Mouse (Mus musculus) stomach, embryonic 15.5 days (tissue): Measurements from ENCODE around the gene Mpped2. TPM values are rescaled to one million over a fixed set of nuclear protein-coding genes. Genes with fewer than 3 reads are reported as not detected.

Experiments
- ATAC-seq: fragments of 200-750 bp; cut with Nextera tagmentation; 2 replicates; pipeline ENCODE4 v1.8.0; 2017; ENCODE audit warnings: low read depth, moderate number of reproducible peaks, moderate TSS enrichment; ENCODE audit not compliant: insufficient read depth, low FRiP score
- H3K27ac ChIP-seq: fragments of 300-500 bp; sonication (generic); 2 replicates; pipeline ENCODE4 v1.5.1; 2015; ENCODE audit warnings: mild to moderate bottlenecking, inconsistent platforms
- H3K27me3 ChIP-seq: fragments of 300-500 bp; sonication (generic); replicated peaks from 2 replicates; pipeline ENCODE4 v1.6.1; 2015; ENCODE audit warnings: inconsistent platforms
- H3K36me3 ChIP-seq: fragments of 300-500 bp; sonication (generic); 2 replicates; pipeline ENCODE4 v1.6.1; 2015; ENCODE audit warnings: inconsistent platforms
- H3K4me1 ChIP-seq: fragments of 300-500 bp; sonication (generic); 2 replicates; pipeline ENCODE4 v1.6.1; 2015; ENCODE audit warnings: inconsistent platforms
- H3K4me2 ChIP-seq: fragments of 300-500 bp; sonication (generic); 2 replicates; pipeline ENCODE4 v1.6.1; 2015; ENCODE audit warnings: mild to moderate bottlenecking, inconsistent platforms
- H3K4me3 ChIP-seq: fragments of 300-500 bp; sonication (generic); replicated peaks from 2 replicates; pipeline ENCODE4 v1.5.1; 2015; ENCODE audit warnings: inconsistent platforms
- H3K9ac ChIP-seq: fragments of 300-500 bp; sonication (generic); 2 replicates; pipeline ENCODE4 v1.6.1; 2015; ENCODE audit warnings: inconsistent platforms
- H3K9me3 ChIP-seq: fragments of 300-500 bp; sonication (generic); 2 replicates; pipeline ENCODE4 v1.6.1; 2016; ENCODE audit warnings: inconsistent platforms
- WGBS: fragments of 180-500 bp; shearing (Covaris S2); methylation state at CpG from one replicate; pipeline ENCODE4 v1.1.7; 2015; 5-methylcytosine and 5-hydroxymethylcytosine counted together
- polyA plus RNA-seq: library from polyadenylated mRNA; unstranded; fragments of >200 nt; fragmentation: Nextera tagmentation; extraction: Ambion mirVana; gene quantifications from 2 replicates; pipeline ENCODE4 v1.2.1, GENCODE M21; 2015

Gene Mpped2
- polyA plus RNA-seq, 1 experiment from 2014 or later, result 30.1 TPM

GRCm38 (mm10) chr2:106710862-106711477, 17.9 kb downstream of the Mpped2 start:
- H3K36me3 ChIP-seq, result no peaks in the 10 kb centered on the region
- no peak overlapping the region for H3K9ac ChIP-seq
- no peaks in the 10 kb centered on the region for H3K4me1 ChIP-seq
- no peak overlapping the region for H3K27ac ChIP-seq
- ATAC-seq, result no peak
- no peaks in the 10 kb centered on the region for H3K27me3 ChIP-seq
- WGBS, result 23% methylated on average over 7 of the region's 7 CpGs
- H3K4me2 ChIP-seq, result no peak overlapping the region
- H3K9me3 ChIP-seq, result no peaks in the 10 kb centered on the region
- H3K4me3 ChIP-seq, result no peak overlapping the region

- Histone ChIP-seq H3K4me1 (no peaks in the 10 kb centered on the region), H3K9me3 (no peaks in the 10 kb centered on the region), H3K27me3 (no peaks in the 10 kb centered on the region), H3K36me3 (no peaks in the 10 kb centered on the region), H3K4me2 (no peak overlapping the region), H3K4me3 (no peak overlapping the region), H3K27ac (no peak overlapping the region), H3K9ac (no peak overlapping the region)
- no peak for ATAC-seq
- WGBS, result 41% methylated on average over 6 of the region's 6 CpGs
Observed at GRCm38 (mm10) chr2:106711506-106711905, 18.4 kb downstream of the Mpped2 start.

DNA sequence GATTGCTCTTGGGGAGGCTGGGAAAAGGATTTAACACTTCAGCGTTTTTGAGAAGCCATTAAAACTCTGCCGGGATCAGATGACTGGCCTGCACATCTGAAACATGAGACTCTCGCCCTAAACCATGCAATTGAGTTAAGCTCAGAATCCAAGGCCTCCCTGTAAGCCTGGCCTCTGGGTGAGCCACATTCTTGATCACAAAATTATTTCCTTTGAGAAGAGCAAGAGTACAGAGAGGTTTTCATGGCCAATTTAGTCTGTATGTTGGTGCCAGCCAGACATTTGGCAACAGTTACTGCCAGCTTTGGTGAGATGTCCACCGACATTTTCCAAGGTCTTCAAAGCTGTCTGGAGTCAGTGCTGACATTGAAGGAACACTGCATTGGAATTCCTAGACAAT, 20.1 kb downstream of the Mpped2 start:
- Histone ChIP-seq H3K9me3 (no peaks in the 10 kb centered on the region), H3K4me1 (no peaks in the 10 kb centered on the region), H3K36me3 (no peaks in the 10 kb centered on the region), H3K27ac (no peak overlapping the region), H3K9ac (no peak overlapping the region), H3K4me3 (no peak overlapping the region), H3K27me3 (no peaks in the 10 kb centered on the region), H3K4me2 (no peak overlapping the region)
- ATAC-seq, result no peak
- WGBS, result 27% methylated on average over 4 of the region's 4 CpGs

DNA sequence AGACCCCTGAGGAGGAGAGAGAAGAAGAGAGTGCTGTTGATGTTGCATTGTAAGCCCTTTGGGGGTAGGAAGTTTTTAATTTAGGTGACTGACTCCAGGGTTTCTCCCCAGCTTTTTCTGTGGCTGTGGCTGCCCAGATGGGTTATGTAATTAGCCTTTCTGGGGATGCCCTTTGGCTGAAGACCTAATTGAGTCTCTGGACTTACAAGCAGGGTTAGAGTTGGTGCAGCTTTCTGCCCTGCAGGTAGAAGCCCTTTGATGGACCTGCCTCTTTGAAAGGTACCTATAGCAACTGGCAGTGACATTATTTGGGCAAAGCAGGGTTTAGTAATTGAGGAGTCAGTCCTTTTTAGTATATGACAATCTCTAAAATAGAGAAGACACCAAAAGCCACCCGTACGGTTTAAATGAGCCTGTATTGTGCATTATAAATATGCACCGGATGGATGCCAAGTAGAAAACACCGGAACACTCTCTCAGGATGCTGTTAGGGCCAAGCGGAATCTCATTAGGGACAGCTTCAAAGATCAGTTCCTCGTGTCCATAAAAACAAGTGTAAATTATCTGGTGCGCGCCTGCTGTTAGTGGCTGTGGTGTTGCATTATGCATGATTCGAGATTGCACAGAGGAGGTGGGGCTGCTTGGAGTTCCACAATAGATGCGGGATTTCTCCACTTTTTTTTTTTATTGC, 22.8 kb downstream of the Mpped2 start:
- Histone ChIP-seq H3K27me3 (no peaks in the 10 kb centered on the region), H3K4me2 (no peak overlapping the region), H3K4me3 (no peak overlapping the region), H3K9ac (no peak overlapping the region), H3K27ac (no peak overlapping the region), H3K4me1 (no peaks in the 10 kb centered on the region), H3K36me3 (no peaks in the 10 kb centered on the region), H3K9me3 (no peaks in the 10 kb centered on the region)
- 87% methylated on average over 10 of the region's 10 CpGs for WGBS
- ATAC-seq, result no peak

DNA sequence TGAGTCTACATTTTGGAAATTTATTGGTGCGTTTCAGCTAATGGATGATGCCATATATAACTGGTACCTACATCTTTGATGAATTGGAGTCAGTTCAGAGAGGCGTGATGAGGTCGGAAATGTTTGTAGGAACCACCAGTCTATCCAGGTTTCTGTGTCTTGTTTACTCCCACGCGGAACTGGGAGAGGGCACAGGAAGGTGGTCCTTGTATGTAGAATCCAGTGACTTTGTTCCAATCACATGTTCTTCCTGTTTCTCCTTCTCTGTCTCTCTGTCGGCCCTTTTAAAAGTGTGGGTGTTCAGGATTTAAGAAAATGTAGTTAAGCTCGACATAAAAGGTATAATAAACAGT, 23.3 kb downstream of the Mpped2 start:
- Histone ChIP-seq H3K4me1 (no peaks in the 10 kb centered on the region), H3K27me3 (no peaks in the 10 kb centered on the region), H3K9me3 (no peaks in the 10 kb centered on the region), H3K36me3 (no peaks in the 10 kb centered on the region), H3K9ac (no peak overlapping the region), H3K27ac (no peak overlapping the region), H3K4me2 (no peak overlapping the region), H3K4me3 (no peak overlapping the region)
- no peak for ATAC-seq
- WGBS, result 66% methylated on average over 7 of the region's 7 CpGs

DNA sequence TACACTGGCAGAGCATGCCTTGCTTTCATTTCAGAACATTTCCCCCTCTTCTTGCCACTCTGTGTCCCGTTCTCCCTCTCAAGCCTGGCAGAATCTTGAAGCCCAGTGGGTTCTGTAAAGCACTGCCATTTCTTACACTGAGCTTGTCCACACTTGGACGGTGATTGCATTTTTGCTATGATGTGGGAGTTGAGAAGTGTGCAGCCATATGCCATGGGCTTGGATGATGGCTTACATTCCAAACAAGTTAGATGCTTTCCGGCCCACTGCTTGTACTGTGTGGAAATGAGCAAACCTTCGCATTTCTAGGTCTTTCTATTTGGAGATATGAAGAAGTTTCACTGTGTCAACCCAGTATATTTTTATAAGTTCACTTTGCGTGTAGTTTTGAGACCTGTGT, 25.8 kb downstream of the Mpped2 start:
- Histone ChIP-seq H3K4me3 (no peak overlapping the region), H3K4me2 (no peak overlapping the region), H3K36me3 (no peaks in the 10 kb centered on the region), H3K27me3 (no peaks in the 10 kb centered on the region), H3K9ac (no peak overlapping the region), H3K27ac (no peak overlapping the region), H3K9me3 (no peaks in the 10 kb centered on the region), H3K4me1 (no peaks in the 10 kb centered on the region)
- 80% methylated on average over 5 of the region's 5 CpGs for WGBS
- no peak for ATAC-seq

DNA sequence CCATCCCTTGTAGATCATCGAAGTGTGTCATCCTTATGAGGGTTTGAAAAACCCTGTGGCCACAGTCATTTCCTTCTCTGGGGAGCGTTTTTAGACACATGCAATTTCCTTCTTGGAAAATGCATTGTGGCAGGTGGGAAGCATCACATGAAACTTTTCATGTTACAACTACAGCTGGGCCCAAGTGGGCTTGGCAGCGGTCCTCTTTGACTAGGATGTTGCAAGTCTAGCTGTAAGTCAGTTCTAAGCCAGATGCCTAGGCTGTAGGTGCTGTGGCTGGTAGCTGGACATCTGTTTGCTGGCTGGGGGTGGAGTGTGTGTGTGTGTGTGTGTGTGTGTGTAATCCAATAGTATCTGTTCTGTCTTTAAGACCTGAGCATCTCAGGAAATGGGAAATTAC, 26.4 kb downstream of the Mpped2 start:
- WGBS, result 64% methylated on average over 3 of the region's 3 CpGs
- Histone ChIP-seq H3K4me3 (no peak overlapping the region), H3K9me3 (no peaks in the 10 kb centered on the region), H3K4me1 (no peaks in the 10 kb centered on the region), H3K9ac (no peak overlapping the region), H3K27me3 (no peaks in the 10 kb centered on the region), H3K4me2 (no peak overlapping the region), H3K36me3 (no peaks in the 10 kb centered on the region), H3K27ac (no peak overlapping the region)
- ATAC-seq, result no peak

DNA sequence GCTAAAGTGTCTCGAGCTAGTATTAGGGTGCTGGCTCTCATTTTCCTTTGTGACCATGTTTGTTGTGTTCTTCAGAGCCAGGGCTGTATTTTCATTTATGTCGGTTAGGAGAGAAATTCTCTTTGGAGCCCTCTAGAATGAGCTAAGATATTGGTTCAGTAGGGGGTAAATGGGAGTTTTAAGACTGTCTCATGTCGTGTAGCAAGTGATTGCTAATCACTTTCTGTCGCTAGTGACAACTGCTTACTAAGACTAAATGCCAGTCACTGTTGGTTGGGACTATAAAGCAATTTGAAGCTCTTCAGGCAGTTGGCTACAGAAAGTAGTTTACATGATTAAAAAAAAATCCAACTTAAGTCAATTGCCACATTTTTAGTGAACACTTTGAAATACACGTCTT, 27.6 kb downstream of the Mpped2 start:
- H3K4me2 ChIP-seq, result no peak overlapping the region
- H3K4me3 ChIP-seq, result no peak overlapping the region
- WGBS, result 63% methylated on average over 5 of the region's 5 CpGs
- H3K9ac ChIP-seq, result no peak overlapping the region
- no peak for ATAC-seq
- no peaks in the 10 kb centered on the region for H3K9me3 ChIP-seq
- no peak overlapping the region for H3K27ac ChIP-seq
- no peaks in the 10 kb centered on the region for H3K36me3 ChIP-seq
- no peaks in the 10 kb centered on the region for H3K4me1 ChIP-seq
- H3K27me3 ChIP-seq, result no peaks in the 10 kb centered on the region

- H3K27me3 ChIP-seq, result no peaks in the 10 kb centered on the region
- H3K4me3 ChIP-seq, result no peak overlapping the region
- 97% methylated on average over 4 of the region's 4 CpGs for WGBS
- H3K4me1 ChIP-seq, result no peaks in the 10 kb centered on the region
- no peak overlapping the region for H3K4me2 ChIP-seq
- no peaks in the 10 kb centered on the region for H3K9me3 ChIP-seq
- no peak overlapping the region for H3K9ac ChIP-seq
- no peaks in the 10 kb centered on the region for H3K36me3 ChIP-seq
- ATAC-seq, result no peak
- no peak overlapping the region for H3K27ac ChIP-seq
Observed at GRCm38 (mm10) chr2:106722020-106722419, 29.0 kb downstream of the Mpped2 start.

- no peak overlapping the region for H3K27ac ChIP-seq
- no peak overlapping the region for H3K4me3 ChIP-seq
- no peaks in the 10 kb centered on the region for H3K9me3 ChIP-seq
- ATAC-seq, result no peak
- no peaks in the 10 kb centered on the region for H3K4me1 ChIP-seq
- WGBS, result 53% methylated on average over 6 of the region's 6 CpGs
- H3K4me2 ChIP-seq, result no peak overlapping the region
- H3K36me3 ChIP-seq, result no peaks in the 10 kb centered on the region
- H3K9ac ChIP-seq, result no peak overlapping the region
- no peaks in the 10 kb centered on the region for H3K27me3 ChIP-seq
Observed at GRCm38 (mm10) chr2:106729951-106730564, 37.0 kb downstream of the Mpped2 start.

DNA sequence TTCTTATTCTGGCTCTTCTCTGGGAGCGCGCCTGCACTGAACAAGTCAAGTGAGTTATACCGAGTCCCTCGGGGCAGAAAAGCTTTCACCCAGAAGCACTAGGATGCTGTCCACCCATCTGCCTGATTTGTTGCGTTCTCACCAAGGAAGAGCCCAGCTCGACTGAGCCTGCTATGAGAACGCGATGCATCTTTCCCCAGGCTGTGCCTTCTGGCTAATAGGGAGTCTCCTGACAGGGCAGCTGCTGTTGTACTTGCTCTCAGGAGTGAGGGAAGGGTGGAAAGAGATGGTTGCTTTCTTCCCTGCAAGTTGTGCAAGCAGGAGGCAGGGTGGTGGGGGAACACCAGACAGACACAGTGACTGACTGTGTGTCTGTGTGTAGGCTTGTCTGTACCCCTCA, 37.5 kb downstream of the Mpped2 start:
- WGBS, result 83% methylated on average over 8 of the region's 8 CpGs

DNA sequence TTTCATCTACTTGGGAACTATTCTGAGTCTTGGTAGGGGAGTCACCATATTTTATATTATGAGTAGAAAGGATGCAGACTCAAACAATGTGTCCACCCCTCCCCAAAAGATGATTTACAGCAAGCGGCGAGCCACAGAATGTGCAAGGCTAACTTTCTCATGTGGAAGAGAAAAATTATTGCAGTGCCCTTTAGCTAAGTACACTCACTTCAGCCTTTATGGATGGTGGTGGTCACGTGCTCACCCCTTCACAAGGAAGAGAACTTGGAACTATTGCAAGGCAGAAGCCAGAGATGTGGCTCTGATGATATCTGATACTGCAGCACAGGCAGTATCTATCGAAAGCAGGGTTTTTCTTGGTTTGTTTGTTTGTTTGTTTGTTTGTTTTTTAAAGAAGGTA, 38.4 kb downstream of the Mpped2 start:
- Histone ChIP-seq H3K36me3 (no peaks in the 10 kb centered on the region), H3K4me2 (no peak overlapping the region), H3K4me3 (no peak overlapping the region), H3K9ac (no peak overlapping the region), H3K9me3 (no peaks in the 10 kb centered on the region), H3K27ac (no peak overlapping the region), H3K4me1 (no peaks in the 10 kb centered on the region), H3K27me3 (no peaks in the 10 kb centered on the region)
- ATAC-seq, result no peak
- WGBS, result 72% methylated on average over 4 of the region's 4 CpGs

More for the DNA sequence above, 37.5 kb downstream of the Mpped2 start:
- H3K9me3 ChIP-seq, result no peaks in the 10 kb centered on the region
- no peak for ATAC-seq
- no peak overlapping the region for H3K9ac ChIP-seq
- no peak overlapping the region for H3K4me2 ChIP-seq
- no peaks in the 10 kb centered on the region for H3K4me1 ChIP-seq
- H3K4me3 ChIP-seq, result no peak overlapping the region
- H3K27me3 ChIP-seq, result no peaks in the 10 kb centered on the region
- H3K36me3 ChIP-seq, result no peaks in the 10 kb centered on the region
- no peak overlapping the region for H3K27ac ChIP-seq
